Mouse (Mus musculus): ENCODE results near the gene Ptms. TPM values are rescaled to one million over a fixed set of nuclear protein-coding genes. Genes with fewer than 3 reads are reported as not detected.

Ptms gene
- total RNA-seq, 2 experiments from 2014 or later, result 549 to 587 TPM

DNA sequence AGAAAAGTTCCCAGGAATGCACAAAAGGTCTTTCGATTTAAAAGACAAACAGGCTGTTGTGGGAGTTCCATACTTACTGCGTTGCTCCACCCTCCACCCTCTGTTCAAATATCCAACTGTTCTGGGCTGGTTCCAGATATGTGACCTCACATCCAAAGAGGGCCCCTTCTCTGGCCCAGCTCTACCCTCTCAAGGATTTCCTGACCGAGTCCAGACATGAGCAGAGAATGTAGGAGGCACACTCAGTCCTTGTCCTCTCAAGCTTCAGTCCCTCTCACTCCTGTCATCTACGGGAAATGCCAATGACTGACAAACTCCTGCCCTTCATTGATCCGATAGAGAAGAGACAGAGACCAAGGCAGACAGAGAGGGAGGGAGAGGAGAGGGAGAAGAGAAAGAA is 6.0 kb upstream of the Ptms start:
- peak; percentile 76 for DNase-seq

DNA sequence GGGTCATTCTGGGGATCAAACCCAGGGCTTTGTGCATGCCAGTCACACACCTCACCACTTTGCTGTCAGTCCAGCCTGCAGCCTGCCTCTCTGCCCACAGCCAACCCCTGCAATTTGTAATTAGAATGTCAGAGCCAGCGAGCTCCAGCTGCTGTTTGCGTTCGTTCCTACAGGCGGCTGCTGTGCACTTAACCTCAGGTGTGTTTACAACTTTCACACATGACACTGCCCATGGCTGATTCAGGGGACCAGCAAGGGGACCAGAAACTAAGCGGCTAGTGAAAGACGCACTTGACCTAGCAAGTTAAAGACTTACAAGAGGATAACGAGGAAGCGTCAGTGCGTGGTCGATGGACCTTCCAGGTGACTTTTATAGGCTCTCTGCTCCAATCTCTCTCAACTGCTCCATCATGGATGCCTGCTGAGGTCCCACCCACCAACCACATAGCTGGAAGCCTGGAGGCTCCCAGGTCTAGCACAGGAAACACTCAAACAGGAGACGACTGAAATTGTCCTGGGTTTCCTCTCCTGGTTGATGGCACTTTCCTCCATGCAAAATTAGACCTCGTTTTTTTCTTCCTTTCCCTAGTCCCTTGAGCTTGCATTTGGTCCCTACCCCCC is 5.4 kb upstream of the Ptms start:
- no peak for DNase-seq

DNA sequence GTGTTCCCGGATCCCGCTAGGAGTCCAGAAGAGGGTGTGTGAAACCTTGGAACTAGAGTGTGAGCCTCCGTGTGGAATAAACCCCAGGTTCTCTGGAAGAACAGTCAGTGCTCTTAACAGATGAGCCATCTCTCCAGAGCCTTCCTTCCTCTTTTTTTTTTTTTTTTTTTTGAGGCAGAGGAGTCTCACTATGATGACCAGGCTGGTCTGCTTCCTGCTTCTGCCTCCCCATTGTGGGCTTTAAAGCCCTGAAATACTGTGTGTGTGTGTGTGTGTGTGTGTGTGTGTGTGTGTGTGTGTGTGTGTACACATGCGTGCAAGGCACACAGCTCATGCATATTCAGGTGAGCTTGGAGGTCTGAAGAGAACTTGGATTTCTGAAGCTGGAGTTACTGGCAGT is 1.6 kb upstream of the Ptms start:
- no peak for DNase-seq

DNA sequence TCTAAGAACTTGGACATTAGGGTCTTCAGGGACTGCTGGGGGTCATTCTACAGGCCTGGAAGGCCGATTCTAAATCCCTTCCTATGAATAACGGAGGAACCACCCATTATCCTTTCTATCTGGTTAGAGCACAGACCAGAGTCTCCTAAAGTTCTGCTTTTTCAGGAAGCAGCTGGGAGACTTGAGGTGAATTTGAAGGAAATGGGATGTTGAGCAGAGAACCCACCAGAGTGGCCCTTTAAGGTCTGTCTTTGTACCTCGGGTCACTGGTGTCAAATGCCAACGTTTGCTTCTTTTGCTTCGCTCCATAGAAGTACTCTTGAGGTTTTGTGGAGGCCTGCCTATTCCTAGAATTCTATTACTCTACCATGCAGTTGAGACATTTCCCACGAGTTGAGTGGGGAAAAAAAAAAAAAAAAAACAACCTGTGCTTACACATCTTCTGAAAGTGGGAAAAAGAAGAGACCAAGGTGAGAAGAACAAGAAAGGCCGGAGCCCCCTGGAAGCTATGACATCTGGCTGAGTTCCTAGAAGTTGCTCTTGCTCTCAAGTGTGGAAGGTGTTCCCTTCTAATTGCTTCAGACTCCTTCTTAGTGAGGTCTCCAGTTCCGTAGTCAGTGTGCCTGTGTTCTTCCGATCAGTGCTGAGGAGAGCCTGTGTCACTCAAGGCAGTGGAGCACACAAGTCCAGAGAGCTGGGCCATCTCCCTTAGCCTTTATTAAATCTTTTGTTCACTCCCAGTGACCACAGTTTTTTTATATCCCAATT is 599 bp upstream of the Ptms start:
- DNase-seq, result no peak

DNA sequence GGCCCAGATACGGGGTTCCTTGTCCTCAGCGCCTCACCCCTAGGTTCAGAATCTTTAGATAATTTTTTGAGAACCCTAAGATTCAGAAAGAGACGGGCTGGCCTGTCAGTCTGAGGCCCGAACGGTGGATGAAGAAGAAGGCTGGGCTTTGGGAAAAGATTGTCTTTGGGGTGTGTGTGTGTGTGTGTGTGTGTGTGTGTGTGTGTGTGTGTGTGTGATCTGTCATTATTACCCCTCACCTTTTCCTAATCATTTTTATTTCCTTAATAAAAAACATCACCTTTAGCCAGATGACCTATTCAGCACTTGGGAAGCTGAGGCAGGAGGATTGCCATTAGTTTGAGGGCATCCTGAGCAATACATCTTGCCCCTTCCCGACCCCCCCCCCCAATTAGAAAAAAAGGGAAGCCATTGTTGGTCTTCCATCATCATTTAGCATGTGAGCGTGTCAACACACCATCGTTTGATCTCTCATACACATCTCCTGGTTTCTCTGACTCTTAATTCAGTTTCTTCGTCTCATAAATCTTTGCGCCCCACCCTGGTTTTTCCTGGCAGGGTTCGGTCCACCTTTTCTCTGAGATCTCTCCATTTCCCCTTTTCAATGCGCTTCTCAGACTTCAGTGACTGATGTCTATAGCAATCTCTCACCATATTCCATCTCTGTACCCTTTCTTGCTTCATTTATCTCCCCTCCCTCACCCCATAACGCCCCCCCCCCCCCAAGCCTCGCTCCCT is 844 bp downstream of the Ptms start:
- DNase-seq, result peak; percentile 3

DNA sequence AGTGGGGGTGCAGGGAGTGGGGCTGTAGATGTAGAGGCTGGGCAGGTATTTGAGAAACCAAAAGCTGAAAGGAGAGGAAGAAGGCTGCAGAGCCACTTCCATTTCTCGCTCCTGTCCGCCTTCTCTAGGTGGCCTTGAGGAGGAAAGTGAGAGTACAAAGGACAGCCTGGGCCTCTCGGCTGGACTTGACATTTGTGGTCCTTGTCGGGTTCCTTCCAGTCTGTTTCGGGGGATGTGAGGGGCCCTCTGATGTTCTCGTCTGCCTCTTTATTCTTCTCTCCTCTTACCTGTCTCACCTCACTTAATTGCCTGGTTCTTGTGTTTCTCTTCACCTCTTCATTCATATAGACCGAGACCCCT is 1.6 kb downstream of the Ptms start:
- DNase-seq, result no peak

DNA sequence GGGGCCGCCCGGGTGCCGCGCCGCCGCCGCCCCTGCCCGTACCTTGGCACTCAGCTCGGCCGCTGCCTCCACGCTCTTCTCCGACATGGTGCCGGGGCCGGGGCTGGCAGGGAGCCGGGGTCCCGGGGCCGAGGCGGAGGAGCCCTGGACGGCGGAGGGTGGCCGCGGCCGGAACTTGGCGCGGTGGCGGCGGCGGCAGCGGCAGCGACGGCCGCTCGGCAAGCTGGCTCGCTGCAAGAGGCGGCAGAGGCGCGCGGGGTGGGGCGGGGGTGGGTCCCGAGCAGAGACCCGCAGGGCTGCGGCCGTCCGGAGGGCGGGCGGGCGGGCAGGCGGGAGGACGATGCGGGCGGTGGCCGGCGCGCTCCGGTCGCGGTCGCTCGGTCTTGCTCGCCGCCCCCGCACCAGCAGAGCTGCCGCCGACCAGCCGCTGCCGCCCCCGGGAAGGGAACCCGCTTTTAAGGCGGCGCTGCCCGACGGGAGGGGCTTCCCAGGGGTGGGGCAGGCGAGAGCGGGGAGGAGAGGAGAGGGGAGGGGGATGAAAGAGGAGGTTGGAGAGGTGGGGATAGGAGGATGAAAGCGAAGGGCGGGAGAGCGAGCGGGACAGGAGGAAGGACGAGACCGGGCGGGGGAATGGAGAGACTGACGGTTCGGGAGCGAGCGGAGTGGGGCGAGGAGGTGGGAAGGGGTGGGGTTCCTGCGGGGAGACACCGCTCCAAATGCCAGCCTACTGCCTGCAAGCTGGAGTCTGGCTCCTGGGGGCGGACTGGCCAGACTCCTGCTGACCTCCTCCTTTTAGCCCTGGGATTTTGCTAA is 2.2 kb downstream of the Ptms start:
- peak; percentile 94 for DNase-seq

DNA sequence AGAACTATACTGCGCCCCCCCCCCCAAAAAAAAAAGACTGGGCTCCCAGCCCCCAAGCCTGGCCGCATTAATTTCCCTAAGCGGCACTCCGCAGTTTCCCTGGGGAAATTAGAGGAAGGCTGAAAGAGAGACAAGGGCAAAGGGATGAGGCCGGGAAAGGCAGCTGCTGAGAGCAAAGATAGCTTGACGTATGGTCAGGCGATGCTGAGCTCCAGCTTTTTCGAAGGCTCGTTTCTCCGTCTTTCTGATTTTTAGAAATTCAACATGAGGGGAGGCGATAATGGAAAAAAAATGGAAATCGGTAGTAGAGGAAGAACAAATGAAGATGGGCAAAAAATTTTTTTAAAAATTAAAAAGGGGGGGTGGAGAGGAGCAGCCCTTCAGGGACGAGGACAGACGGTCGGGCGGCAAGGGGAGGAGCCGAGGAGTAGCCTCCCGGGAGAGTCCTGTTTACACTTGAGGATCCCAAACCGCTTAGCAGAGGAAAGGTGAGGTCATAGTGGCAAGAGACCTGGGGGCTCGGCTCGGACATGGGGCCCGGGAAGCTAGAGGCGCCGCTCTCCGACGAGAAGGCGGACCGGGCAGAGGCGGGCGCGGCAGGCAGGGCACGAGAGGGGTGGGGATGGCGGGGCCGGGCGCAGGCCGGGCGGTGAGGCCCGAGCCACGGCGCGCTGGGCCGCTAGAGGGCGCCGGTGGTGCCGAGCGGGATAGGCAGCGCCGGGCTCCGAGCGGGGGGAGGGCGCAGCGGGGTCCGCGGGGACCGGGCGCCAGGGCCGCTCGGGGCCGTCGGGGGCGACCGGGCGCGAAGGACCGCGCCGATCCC is 3.0 kb downstream of the Ptms start:
- DNase-seq, result peak; percentile 96

DNA sequence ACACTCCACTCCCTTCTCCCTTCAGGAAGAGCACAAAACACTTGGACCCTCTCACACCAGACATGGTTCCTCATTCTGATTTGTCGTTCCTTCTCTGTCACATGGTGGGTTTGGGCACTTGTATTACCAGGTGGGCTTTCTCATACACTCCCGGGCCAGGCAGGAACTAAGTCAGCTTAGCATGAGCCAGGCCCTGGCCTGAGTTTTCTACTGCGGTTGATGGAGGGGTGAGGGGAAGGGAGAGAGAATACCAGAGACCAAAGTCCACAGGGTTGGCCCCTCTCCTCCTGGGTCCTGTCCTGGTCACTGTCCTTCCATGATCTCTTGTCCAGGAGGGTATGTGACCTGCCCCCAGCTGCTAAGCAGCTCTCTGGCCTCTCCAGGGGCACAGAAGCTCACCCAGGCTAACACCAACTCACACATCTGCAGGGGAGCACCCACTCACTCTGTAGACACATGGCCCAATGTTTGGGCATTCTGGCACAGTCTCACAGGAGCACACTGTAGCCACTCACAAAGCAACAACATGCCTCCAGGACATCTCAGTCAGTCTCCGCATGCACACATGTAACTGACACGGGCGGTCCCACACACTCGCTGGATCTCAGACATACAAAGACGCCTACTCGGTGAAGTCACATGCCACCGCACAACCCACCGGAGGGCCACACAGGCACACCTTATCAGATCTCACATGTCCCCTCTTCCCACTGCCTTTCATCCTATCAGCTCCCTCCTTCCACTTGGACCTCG is 3.8 kb downstream of the Ptms start:
- no peak for DNase-seq

DNA sequence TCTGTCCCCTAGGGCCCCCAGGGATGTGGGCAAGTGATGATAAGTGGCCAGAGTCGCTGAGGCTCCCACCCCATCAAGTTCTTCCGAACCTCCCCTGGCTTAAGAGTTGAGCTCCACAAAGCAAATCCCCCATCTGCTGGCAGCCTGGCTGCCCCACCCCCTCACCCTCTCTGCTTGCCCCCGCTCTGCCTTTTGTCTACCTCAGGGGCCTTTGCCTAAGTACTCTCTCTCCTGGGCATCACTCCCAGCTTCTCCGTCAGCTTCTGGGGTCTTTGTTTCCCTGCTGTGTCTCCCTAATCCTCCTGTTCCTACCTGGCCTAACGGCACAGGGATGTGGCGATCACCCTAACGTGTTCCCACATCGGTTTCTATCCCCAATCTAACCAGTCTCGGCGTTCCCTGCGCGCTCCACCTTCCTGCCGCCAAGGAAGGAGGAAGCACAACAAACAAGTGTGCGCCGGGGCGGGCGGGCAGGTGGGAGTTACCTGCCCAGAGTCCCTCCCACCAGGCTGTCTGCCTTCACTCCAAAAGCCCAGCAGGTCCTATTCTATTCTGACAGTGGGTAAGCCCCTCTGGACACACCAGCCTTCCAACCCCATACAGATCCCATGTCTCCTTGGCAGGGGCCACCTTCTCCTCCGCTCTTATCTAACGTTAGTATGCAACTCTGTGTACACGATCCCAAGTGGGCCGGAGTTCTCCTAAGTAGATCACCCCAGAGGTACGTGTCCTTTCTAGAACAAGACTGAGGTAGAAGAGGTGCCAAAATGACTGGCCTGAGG is 4.6 kb downstream of the Ptms start:
- no peak for DNase-seq

DNA sequence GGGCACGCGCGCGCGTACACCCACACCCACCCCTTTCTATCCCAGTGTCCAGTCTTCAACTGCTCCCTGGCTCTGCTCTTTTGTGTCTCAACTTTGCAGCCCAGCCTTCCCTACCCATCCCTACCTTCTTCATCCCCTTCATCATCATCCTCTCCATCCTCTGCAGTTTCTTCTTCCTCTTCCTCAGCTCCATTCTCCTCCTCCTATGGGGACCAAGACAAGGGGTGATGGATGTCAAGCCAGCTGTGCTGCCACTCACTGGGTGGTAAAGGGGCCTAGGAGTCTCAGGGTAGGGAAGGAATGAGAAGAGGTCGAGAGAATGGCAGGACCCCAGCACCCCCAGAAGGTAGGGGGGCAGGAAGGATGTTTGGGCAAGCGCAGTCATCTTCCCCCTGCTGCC is 5.4 kb downstream of the Ptms start:
- no peak for DNase-seq

DNA sequence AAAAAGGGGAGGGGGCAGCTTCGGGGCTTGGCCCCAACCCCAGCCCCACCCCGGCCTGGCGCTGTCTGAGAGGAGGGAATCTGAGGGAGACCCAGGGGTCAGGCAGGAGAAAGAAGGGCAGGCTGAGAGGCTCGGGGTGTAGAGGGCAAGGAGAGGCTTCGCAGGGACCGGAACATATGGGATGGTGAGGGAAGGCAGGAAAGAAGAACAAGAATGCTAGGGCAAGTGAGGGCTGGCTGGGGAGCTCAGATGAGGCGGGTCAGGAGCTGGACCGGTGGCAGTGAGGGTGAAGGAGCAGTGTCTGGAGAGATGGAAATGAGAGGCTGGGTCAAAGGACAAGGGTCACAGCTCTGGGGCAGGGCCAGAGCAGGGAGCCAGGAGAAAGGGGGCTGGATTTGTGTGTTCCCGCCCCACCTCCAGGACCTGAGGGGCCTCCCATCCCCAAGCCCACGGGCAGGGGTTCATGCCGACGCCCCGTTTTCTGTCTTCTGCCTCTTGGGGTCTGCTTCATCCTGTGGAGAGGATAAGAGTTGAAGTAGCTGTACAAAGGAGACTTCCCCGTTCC is 6.1 kb downstream of the Ptms start:
- no peak for DNase-seq

DNA sequence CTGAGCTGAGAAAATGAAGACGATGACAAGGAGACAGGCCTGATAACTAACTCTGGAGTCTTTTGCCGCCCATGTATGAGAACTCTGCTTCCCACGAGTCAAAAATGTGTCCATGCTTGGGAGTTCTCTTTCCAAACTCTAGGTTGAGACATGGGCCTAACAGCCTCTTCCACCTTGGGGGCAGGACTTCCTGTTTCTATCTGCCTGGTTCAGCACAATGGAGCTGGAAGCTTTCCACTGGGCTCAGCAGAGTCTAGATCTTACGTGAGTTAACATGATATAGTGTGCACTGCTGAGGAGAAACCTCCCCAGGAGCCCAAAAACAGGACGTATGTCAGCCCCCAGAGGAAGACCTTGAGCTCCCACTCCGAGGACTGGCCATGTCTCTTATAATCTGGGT is 6.7 kb downstream of the Ptms start:
- no peak for DNase-seq

DNA sequence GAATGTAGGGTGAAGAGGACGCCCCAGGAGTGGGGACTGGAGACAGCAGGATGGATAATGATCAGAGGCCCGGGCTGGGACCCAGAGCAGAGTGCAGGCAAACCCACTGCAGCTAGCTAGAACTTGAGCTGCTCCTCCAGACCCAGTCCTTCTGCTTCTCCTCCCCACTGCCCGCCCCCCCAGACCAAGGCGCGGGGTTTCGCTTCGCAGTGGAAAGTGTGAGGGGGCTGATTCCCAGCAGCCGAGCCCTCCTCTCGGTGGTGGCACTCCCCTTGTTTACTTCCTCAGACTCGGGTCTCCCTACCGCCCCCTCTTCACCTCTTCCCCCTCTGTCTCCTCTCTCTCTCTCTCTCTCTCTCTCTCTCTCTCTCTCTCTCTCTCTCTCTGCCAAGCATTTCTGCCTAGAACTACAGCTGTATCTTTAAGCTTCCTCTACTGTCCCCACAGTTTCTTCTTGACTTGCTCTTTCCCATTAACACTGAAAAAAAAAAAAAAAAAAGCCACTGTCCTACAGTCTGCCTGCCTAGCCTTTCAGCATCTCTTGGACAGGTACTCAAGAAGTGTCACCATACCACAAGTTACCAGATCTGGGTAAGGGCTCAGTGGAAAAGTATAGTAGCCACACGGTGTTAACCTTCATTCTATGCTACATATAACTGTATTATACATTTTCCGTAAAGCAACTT is 8.2 kb downstream of the Ptms start, which contains the start of gene Lag3:
TSS of gene Lag3 (minus strand) at position 173 of the 686 bp plus-strand sequence.
- no peak for DNase-seq

DNA sequence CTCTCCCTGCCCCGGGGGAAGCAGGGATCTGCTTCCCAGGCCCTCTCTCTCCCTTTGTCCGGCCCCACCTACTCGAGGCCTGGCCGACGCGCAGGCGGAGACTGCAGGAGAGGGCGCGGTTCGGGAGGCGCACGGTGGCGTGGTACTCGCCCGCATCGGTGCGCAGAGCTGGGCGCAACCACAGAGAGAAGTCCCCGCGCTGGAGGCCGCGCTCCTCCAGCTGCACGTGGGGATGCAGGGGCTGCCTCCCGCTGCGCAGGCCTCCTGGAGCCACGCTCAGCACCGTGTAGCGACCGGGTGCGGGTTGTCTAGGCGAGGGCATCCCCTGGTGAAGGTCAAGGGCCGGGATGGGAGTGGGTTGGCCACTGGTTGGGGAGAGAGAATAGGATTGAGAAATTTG is 9.9 kb downstream of the Ptms start:
- peak; percentile 30 for DNase-seq

DNA sequence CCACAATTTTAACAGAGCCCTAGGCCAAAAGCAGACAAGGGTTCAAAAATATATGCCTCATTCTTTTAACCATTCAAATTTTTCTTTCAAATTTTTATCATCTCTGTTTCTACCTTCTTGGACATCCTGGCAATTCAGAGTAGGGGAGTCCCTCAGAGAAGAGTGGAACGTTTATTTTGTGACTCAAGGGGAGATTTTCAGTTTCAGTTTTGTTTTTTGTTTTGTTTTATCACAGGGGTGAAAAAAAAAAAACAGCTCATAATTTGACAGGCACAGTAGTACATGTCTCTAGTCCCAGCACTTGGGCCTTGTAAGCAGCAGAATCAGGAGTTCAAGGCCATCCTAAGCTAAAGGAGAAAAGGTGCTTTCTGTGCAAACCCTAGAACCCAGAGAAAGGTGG is 12.1 kb downstream of the Ptms start:
- DNase-seq, result no peak

DNA sequence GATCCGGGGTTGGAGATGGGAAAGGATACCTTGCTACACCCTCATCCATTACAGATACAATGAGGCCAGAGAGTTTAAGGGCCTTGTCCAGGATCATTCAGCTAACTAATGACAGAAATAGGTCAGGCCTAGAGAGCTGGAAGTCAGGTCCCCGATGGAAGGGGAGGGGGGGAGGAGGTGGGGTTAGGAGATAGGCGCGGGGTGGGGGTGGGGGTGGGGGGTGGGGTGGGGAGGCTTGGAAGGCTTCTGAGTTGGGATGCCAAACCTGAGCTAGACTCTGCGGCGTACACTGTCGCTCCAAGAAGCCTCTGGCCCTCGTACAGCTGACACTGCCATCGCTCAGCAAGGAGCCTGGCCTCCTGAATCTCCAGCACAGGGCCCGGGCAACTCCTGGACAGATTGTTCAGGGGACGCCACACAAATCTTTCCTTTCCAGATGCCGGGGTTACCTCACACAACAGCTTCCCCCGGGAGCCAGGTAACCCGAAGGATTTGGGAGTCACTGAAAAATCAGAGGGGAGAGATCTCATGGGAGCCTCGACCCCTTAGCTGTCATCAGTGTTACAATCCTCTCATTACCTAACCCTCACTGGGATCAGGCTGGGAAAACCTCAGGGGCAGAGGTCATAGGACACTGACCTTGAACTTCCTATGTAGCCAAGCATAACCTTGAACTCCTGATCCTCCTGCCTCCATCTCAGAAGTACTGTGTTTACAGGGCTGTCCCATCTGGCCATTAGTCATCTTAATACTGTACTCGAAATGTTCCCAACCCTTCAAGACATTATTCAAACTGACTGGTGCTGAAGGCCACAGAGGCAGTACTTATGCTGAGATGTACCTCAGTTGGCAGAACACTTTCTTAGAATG is 14.7 kb downstream of the Ptms start:
- DNase-seq, result no peak

All from heart, postnatal 4 days (tissue).